ENCODE assay signal across 7 mouse cellular contexts in the genomic region with DNA sequence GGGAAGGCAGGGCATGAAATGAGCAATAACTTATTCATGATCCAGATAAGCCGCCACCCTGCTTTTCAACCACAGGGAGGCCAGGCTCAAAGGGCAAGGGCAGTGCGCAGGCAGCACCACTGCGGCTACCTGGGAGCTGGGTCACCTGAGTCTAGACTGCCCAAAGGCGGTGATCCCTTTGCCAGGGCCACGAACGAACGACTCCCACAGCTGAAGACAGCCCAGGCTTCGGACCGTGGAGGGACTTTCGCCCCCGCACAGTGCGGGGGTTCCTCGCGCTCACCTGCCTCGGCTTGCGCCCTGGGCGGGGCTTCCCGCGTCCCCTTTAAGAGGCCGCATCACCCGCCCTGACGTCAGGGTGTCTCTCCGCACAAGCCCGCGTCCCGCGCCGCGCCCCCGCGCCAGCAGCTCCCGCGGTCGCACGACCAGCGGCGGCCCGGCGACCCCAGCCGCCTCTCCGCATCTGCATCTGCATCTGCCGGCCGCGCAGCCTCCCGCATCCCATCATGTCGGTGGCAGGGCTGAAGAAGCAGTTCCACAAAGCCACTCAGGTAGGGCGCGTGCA. TPM values are rescaled to one million over a fixed set of nuclear protein-coding genes. Genes with fewer than 3 reads are reported as not detected.
DNase-seq lines count a peak whose midpoint lies in the region; ATAC-seq and TF ChIP-seq lines count a peak whose summit lies in the region.

Sh3gl2 (plus strand) TSS at position 56 of the 565 bp plus-strand sequence.

- H3K27me3 ChIP-seq in kidney, adult 2 months (replicated peaks; ENCODE audit: control insufficient read depth, insufficient read depth, low read length): no peaks in the 10 kb centered on the region
- peaks cover 64% of the 10 kb centered on the region for H3K27me3 ChIP-seq in limb, embryonic 10.5 days (ENCODE audit: low read depth, poor library complexity, severe bottlenecking)
- H3K27me3 ChIP-seq in midbrain, embryonic 15.5 days (replicated peaks): peaks cover 11% of the 10 kb centered on the region

- H3K4me2 ChIP-seq in midbrain, embryonic 15.5 days: peak within 1 kb of the TSS; percentile 98

- no peaks in the 10 kb centered on the region for H3K36me3 ChIP-seq in kidney, adult 2 months (ENCODE audit: control insufficient read depth, insufficient read depth, low read length)
- H3K36me3 ChIP-seq in limb, embryonic 10.5 days: no peaks in the 10 kb centered on the region
- no peaks in the 10 kb centered on the region for H3K36me3 ChIP-seq in midbrain, embryonic 15.5 days (replicated peaks)

- ATAC-seq in midbrain, embryonic 15.5 days (replicated peaks): peak; percentile 96

- no peak; the same call in 1 of the 2 replicates for TF ChIP-seq CTCF in kidney, adult 2 months (conservative IDR thresholded peaks at IDR 0.05; ENCODE audit: insufficient read depth, insufficient read length, low read depth, low read length)

- peak within 1 kb of the TSS; percentile 81 for H3K4me3 ChIP-seq in kidney, adult 2 months (ENCODE audit: insufficient read depth, low read depth, low read length)
- H3K4me3 ChIP-seq in limb, embryonic 10.5 days: peak within 1 kb of the TSS; percentile 79
- peak within 1 kb of the TSS; percentile 61 for H3K4me3 ChIP-seq in midbrain, embryonic 15.5 days

- no peaks in the 10 kb centered on the region for H3K9me3 ChIP-seq in limb, embryonic 10.5 days (replicated peaks)
- no peaks in the 10 kb centered on the region for H3K9me3 ChIP-seq in midbrain, embryonic 15.5 days

- H3K9ac ChIP-seq in midbrain, embryonic 15.5 days: peak within 1 kb of the TSS; percentile 73

- no peaks in the 10 kb centered on the region for H3K4me1 ChIP-seq in kidney, adult 2 months (ENCODE audit: control insufficient read depth, insufficient read depth, low read length)
- peaks cover 13% of the 10 kb centered on the region for H3K4me1 ChIP-seq in limb, embryonic 10.5 days
- peaks cover 12% of the 10 kb centered on the region; the same call in 1 of the 2 replicates for H3K4me1 ChIP-seq in midbrain, embryonic 15.5 days

- under 1% methylated on average over 48 of the region's 48 CpGs for WGBS in kidney, adult 2 months
- under 1% methylated on average over 48 of the region's 48 CpGs for WGBS in limb, embryonic 10.5 days
- under 1% methylated on average over 48 of the region's 48 CpGs for WGBS in midbrain, embryonic 15.5 days

- peak; percentile 38 for TF ChIP-seq POLR2A in kidney, adult 2 months (IDR thresholded peaks at IDR 0.05; ENCODE audit: low read depth, low read length)

- H3K27ac ChIP-seq in kidney, adult 2 months (ENCODE audit: insufficient read depth, low read depth, low read length): peak within 1 kb of the TSS; percentile 48
- peak within 1 kb of the TSS; percentile 56 for H3K27ac ChIP-seq in limb, embryonic 10.5 days
- H3K27ac ChIP-seq in midbrain, embryonic 15.5 days: peak within 1 kb of the TSS; percentile 87

- peak; percentile 70 for DNase-seq in adrenal gland, postnatal 10 days
- DNase-seq in cerebellum, postnatal 10 days: peak; percentile 92 to 94
- peak; percentile 79 to 83 for DNase-seq in frontal cortex, postnatal 36 days (ENCODE audit: low spot score in 2 of 2)
- peak; percentile 83 for DNase-seq in kidney, adult 2 months
- peak; percentile 65 for DNase-seq in limb, embryonic 10.5 days (ENCODE audit: low spot score)
- DNase-seq in urinary bladder, adult 2 months (ENCODE audit: low spot score): peak; percentile 76

RNA-seq across cellular contexts. Expression of gene Sh3gl2, which starts in this region (rescaled TPM):
- 10 to 100 TPM; 11.4 to 12.6 TPM for total RNA-seq in adrenal gland, postnatal 10 days (2021)
- polyA plus RNA-seq in kidney, adult 2 months (2012; rRNA removed): 12.3 and 13.0 TPM in 2 replicates
- polyA plus RNA-seq in limb, embryonic 10.5 days (2016; fragmentation: Nextera tagmentation; extraction: Ambion mirVana): 0.51 and 0.60 TPM in 2 replicates
- polyA plus RNA-seq in midbrain, embryonic 15.5 days (2015; fragmentation: Nextera tagmentation; extraction: Ambion mirVana): 85.8 and 86.1 TPM in 2 replicates
- polyA plus RNA-seq in urinary bladder, adult 2 months (2012; rRNA removed): 150 and 151 TPM in 2 replicates

Comparison
In these comparisons a context has a peak if more than half of its experiments do, and no peak if none do; other contexts are left out.
1. Peak in every context shown above with its lines: DNase-seq, ATAC-seq, H3K4me3 ChIP-seq and H3K27ac ChIP-seq.
2. Peak in DNase-seq, H3K4me3 ChIP-seq and H3K27ac ChIP-seq in limb, embryonic 10.5 days; RNA of the gene not detected or under 1 TPM.